Mouse (Mus musculus): ENCODE measurements at regions not wholly inside any gene's neighbourhood (a gene's known extent, or its start where the extent isn't known, plus 50 kb on each side); places are given as distances from the start of the nearest gene placed in this dataset.

GRCm38 (mm10) chr15:68389855-68390254 is 1889.1 kb upstream of the Lrrc6 start:
- Histone ChIP-seq H3K79me2 (ENCODE audit: control insufficient read depth, insufficient read depth, low read length, poor library complexity) (no peaks in the 10 kb centered on the region), H3K9me3 (replicated peaks; ENCODE audit: insufficient read depth, low read length) (no peaks in the 10 kb centered on the region), H3K36me3 (ENCODE audit: control insufficient read depth in 1 of 2, insufficient read depth in 2 of 2, low read length in 2 of 2) (no peaks in the 10 kb centered on the region), H3K27ac (ENCODE audit: control insufficient read depth, low read depth, low read length) (no peak overlapping the region), H3K9ac (ENCODE audit: control insufficient read depth, low read depth, low read length, poor library complexity, severe bottlenecking) (no peak overlapping the region), H3K4me1 (ENCODE audit: control insufficient read depth in 1 of 2, insufficient read depth in 2 of 2, low read length in 2 of 2) (no peaks in the 10 kb centered on the region), H3K4me3 (ENCODE audit: control insufficient read depth in 1 of 2, insufficient read depth in 1 of 2, low read depth in 2 of 2, low read length in 2 of 2) (no peak overlapping the region), H3K27me3 (ENCODE audit: control insufficient read depth in 1 of 2, insufficient read depth in 2 of 2, low read length in 2 of 2) (no peaks in the 10 kb centered on the region; a peak in 1 of 4 replicates)
- DNase-seq (ENCODE audit: low read depth, low spot score): no peak
- TF ChIP-seq MAZ (IDR thresholded peaks at IDR 0.05; ENCODE audit: low read depth, low read length): no peak
- no peak for TF ChIP-seq CHD1 (IDR thresholded peaks at IDR 0.05; ENCODE audit: low read depth, low read length)
- TF ChIP-seq RCOR1 (IDR thresholded peaks at IDR 0.05; ENCODE audit: low read depth, low read length): no peak
- TF ChIP-seq ETS1 (IDR thresholded peaks at IDR 0.05; ENCODE audit: low read depth, low read length): no peak
- TF ChIP-seq USF2 (IDR thresholded peaks at IDR 0.05; ENCODE audit: borderline replicate concordance in 1 of 2, insufficient read depth in 1 of 2, low read depth in 1 of 2, low read length in 2 of 2): no peak
- TF ChIP-seq MYC (IDR thresholded peaks at IDR 0.05; ENCODE audit: low read depth, low read length): no peak
- TF ChIP-seq E2F4 (IDR thresholded peaks at IDR 0.05; ENCODE audit: borderline replicate concordance, low read depth, low read length): no peak
- TF ChIP-seq JUND (IDR thresholded peaks at IDR 0.05; ENCODE audit: low read depth, low read length): no peak
- no peak for TF ChIP-seq TCF12 (IDR thresholded peaks at IDR 0.05; ENCODE audit: low read depth, low read length)
- no peak for TF ChIP-seq TBP (IDR thresholded peaks at IDR 0.05; ENCODE audit: low read depth, low read length)

GRCm38 (mm10) chr15:68387349-68388065 is 1886.8 kb upstream of the Lrrc6 start:
- Histone ChIP-seq H3K4me3 (ENCODE audit: control insufficient read depth in 1 of 2, insufficient read depth in 1 of 2, low read depth in 2 of 2, low read length in 2 of 2) (no peak overlapping the region), H3K9ac (ENCODE audit: control insufficient read depth, low read depth, low read length, poor library complexity, severe bottlenecking) (no peak overlapping the region), H3K79me2 (ENCODE audit: control insufficient read depth, insufficient read depth, low read length, poor library complexity) (no peaks in the 10 kb centered on the region), H3K36me3 (ENCODE audit: control insufficient read depth in 1 of 2, insufficient read depth in 2 of 2, low read length in 2 of 2) (no peaks in the 10 kb centered on the region), H3K4me1 (ENCODE audit: control insufficient read depth in 1 of 2, insufficient read depth in 2 of 2, low read length in 2 of 2) (no peaks in the 10 kb centered on the region), H3K27ac (ENCODE audit: control insufficient read depth, low read depth, low read length) (no peak overlapping the region), H3K27me3 (ENCODE audit: control insufficient read depth in 1 of 2, insufficient read depth in 2 of 2, low read length in 2 of 2) (no peaks in the 10 kb centered on the region; a peak in 1 of 4 replicates), H3K9me3 (replicated peaks; ENCODE audit: insufficient read depth, low read length) (no peaks in the 10 kb centered on the region)
- DNase-seq (ENCODE audit: low read depth, low spot score): no peak
- TF ChIP-seq HCFC1 (IDR thresholded peaks at IDR 0.05; ENCODE audit: low read depth, low read length) (no peak), ZKSCAN1 (IDR thresholded peaks at IDR 0.05; ENCODE audit: low read depth, low read length) (no peak)

GRCm38 (mm10) chr15:68384571-68385335 is 1884.0 kb upstream of the Lrrc6 start:
- no peak for DNase-seq (ENCODE audit: low read depth, low spot score)
- no peaks in the 10 kb centered on the region; a peak in 2 of 4 replicates for H3K27me3 ChIP-seq (ENCODE audit: control insufficient read depth in 1 of 2, insufficient read depth in 2 of 2, low read length in 2 of 2)
- H3K9me3 ChIP-seq (replicated peaks; ENCODE audit: insufficient read depth, low read length): no peaks in the 10 kb centered on the region
- no peak overlapping the region for H3K9ac ChIP-seq (ENCODE audit: control insufficient read depth, low read depth, low read length, poor library complexity, severe bottlenecking)
- H3K27ac ChIP-seq (ENCODE audit: control insufficient read depth, low read depth, low read length): no peak overlapping the region
- no peaks in the 10 kb centered on the region for H3K36me3 ChIP-seq (ENCODE audit: control insufficient read depth in 1 of 2, insufficient read depth in 2 of 2, low read length in 2 of 2)
- no peaks in the 10 kb centered on the region for H3K79me2 ChIP-seq (ENCODE audit: control insufficient read depth, insufficient read depth, low read length, poor library complexity)
- no peak overlapping the region for H3K4me3 ChIP-seq (ENCODE audit: control insufficient read depth in 1 of 2, insufficient read depth in 1 of 2, low read depth in 2 of 2, low read length in 2 of 2)
- no peaks in the 10 kb centered on the region for H3K4me1 ChIP-seq (ENCODE audit: control insufficient read depth in 1 of 2, insufficient read depth in 2 of 2, low read length in 2 of 2)
- no peak for TF ChIP-seq SMC3 (IDR thresholded peaks at IDR 0.05; ENCODE audit: low read depth, low read length)
- no peak for TF ChIP-seq NELFE (IDR thresholded peaks at IDR 0.05; ENCODE audit: low read depth, low read length)
- no peak for TF ChIP-seq MEF2A (IDR thresholded peaks at IDR 0.05; ENCODE audit: extremely low read depth, insufficient replicate concordance, low read depth, low read length, poor library complexity, severe bottlenecking)
- no peak for TF ChIP-seq USF1 (IDR thresholded peaks at IDR 0.05; ENCODE audit: low read depth, low read length)
- TF ChIP-seq UBTF (IDR thresholded peaks at IDR 0.05; ENCODE audit: borderline replicate concordance, insufficient read depth, low read depth, low read length): no peak
- TF ChIP-seq RCOR1 (IDR thresholded peaks at IDR 0.05; ENCODE audit: low read depth, low read length): no peak
- TF ChIP-seq BHLHE40 (IDR thresholded peaks at IDR 0.05; ENCODE audit: borderline replicate concordance, low read depth, low read length): no peak
- no peak for TF ChIP-seq POLR2AphosphoS5 (IDR thresholded peaks at IDR 0.05; ENCODE audit: borderline replicate concordance, low read depth, low read length)
- TF ChIP-seq E2F4 (IDR thresholded peaks at IDR 0.05; ENCODE audit: borderline replicate concordance, low read depth, low read length): no peak
- TF ChIP-seq USF2 (IDR thresholded peaks at IDR 0.05; ENCODE audit: borderline replicate concordance in 1 of 2, insufficient read depth in 1 of 2, low read depth in 1 of 2, low read length in 2 of 2): no peak
- TF ChIP-seq ZMIZ1 (IDR thresholded peaks at IDR 0.05; ENCODE audit: low read depth, low read length): no peak
- no peak for TF ChIP-seq RAD21 (IDR thresholded peaks at IDR 0.05; ENCODE audit: low read depth, low read length)
- TF ChIP-seq GATA1 (IDR thresholded peaks at IDR 0.05; ENCODE audit: low read depth, low read length): no peak
- TF ChIP-seq ZKSCAN1 (IDR thresholded peaks at IDR 0.05; ENCODE audit: low read depth, low read length): no peak

Measured in MEL (cell line).